Mouse (Mus musculus) stomach, embryonic 14.5 days (tissue): ENCODE results near the gene Ms4a4b. TPM values are rescaled to one million over a fixed set of nuclear protein-coding genes. Genes with fewer than 3 reads are reported as not detected.
"Not testable (repeated sequence)": the region's sequence is repeated elsewhere in the genome, so short reads cannot be mapped to it uniquely, and the experiment has no call there.

Experiments
- ATAC-seq: fragments of 200-750 bp; cut with Nextera tagmentation; 2 replicates; pipeline ENCODE4 v1.8.0; 2017; ENCODE audit warnings: low read depth, moderate TSS enrichment; ENCODE audit not compliant: insufficient number of reproducible peaks, insufficient read depth, low FRiP score
- H3K27ac ChIP-seq: fragments of 300-500 bp; sonication (generic); 2 replicates; pipeline ENCODE4 v1.5.1; 2014; ENCODE audit warnings: mild to moderate bottlenecking, low read length, moderate library complexity, mixed read lengths
- H3K27me3 ChIP-seq: fragments of 300-500 bp; sonication (generic); 2 replicates; pipeline ENCODE4 v1.6.1; 2014; ENCODE audit warnings: low read length, control low read depth, mixed read lengths; ENCODE audit not compliant: control insufficient read depth, insufficient read depth
- H3K36me3 ChIP-seq: fragments of 300-500 bp; sonication (generic); 2 replicates; pipeline ENCODE4 v1.6.1; 2014; ENCODE audit warnings: mild to moderate bottlenecking, control low read depth, low read length, moderate library complexity, mixed read lengths; ENCODE audit not compliant: control insufficient read depth, insufficient read depth
- H3K4me1 ChIP-seq: fragments of 300-500 bp; sonication (generic); 2 replicates; pipeline ENCODE4 v1.6.1; 2014; ENCODE audit warnings: low read length, control low read depth, mixed read lengths; ENCODE audit not compliant: control insufficient read depth, insufficient read depth
- H3K4me2 ChIP-seq: fragments of 300-500 bp; sonication (generic); replicated peaks from 2 replicates; pipeline ENCODE4 v1.6.1; 2014; ENCODE audit warnings: low read depth, low read length, control low read depth
- H3K4me3 ChIP-seq: fragments of 300-500 bp; sonication (generic); 2 replicates; pipeline ENCODE4 v1.5.1; 2014; ENCODE audit warnings: low read depth, low read length, control low read depth
- H3K9ac ChIP-seq: fragments of 300-500 bp; sonication (generic); replicated peaks from 2 replicates; pipeline ENCODE4 v1.6.1; 2014; ENCODE audit warnings: low read depth, mild to moderate bottlenecking, control low read depth, low read length, moderate library complexity, mixed read lengths
- H3K9me3 ChIP-seq: fragments of 300-500 bp; sonication (generic); 2 replicates; pipeline ENCODE4 v1.6.1; 2016; ENCODE audit warnings: low read depth, low read length, control low read depth; ENCODE audit not compliant: control insufficient read depth
- WGBS: fragments of 180-500 bp; shearing (Covaris S2); extraction: QIAGEN DNeasy Blood & Tissue Kit; methylation state at CpG from one replicate; pipeline ENCODE4 v1.1.7; 2014; 5-methylcytosine and 5-hydroxymethylcytosine counted together
- polyA plus RNA-seq: library from polyadenylated mRNA; unstranded; fragments of >200 nt; fragmentation: Nextera tagmentation; extraction: Ambion mirVana; gene quantifications from 2 replicates; pipeline ENCODE4 v1.2.1, GENCODE M21; 2014

Ms4a4b gene
- polyA plus RNA-seq, 1 experiment from 2014 or later, result 0.77 TPM

GRCm38 (mm10) chr19:11494519-11494918 lies 51.2 kb downstream of the Ms4a4b start:
- H3K4me3 ChIP-seq, result no peak overlapping the region
- H3K4me2 ChIP-seq, result no peak overlapping the region
- H3K4me1 ChIP-seq, result no peaks in the 10 kb centered on the region
- ATAC-seq, result no peak
- H3K9me3 ChIP-seq, result no peaks in the 10 kb centered on the region
- no peaks in the 10 kb centered on the region for H3K36me3 ChIP-seq
- H3K27ac ChIP-seq, result no peak overlapping the region
- WGBS, result 47% methylated on average over 3 of the region's 3 CpGs
- H3K9ac ChIP-seq, result no peak overlapping the region
- H3K27me3 ChIP-seq, result no peaks in the 10 kb centered on the region

- 79% methylated on average over 6 of the region's 6 CpGs for WGBS
Observed at GRCm38 (mm10) chr19:11496361-11496760, 53.0 kb downstream of the Ms4a4b start.

GRCm38 (mm10) chr19:11497300-11497699 lies 53.9 kb downstream of the Ms4a4b start:
- not testable (repeated sequence) for H3K4me3 ChIP-seq, H3K27me3 ChIP-seq, H3K9me3 ChIP-seq, H3K4me2 ChIP-seq, H3K9ac ChIP-seq, H3K36me3 ChIP-seq, H3K27ac ChIP-seq, ATAC-seq, H3K4me1 ChIP-seq
- 85% methylated on average over 1 of the region's 1 CpGs for whole genome bisulfite sequencing

More at GRCm38 (mm10) chr19:11496361-11496760, 53.0 kb downstream of the Ms4a4b start:
- Histone ChIP-seq H3K27me3 (no peaks in the 10 kb centered on the region), H3K9me3 (no peaks in the 10 kb centered on the region), H3K4me2 (no peak overlapping the region), H3K27ac (no peak overlapping the region), H3K4me1 (no peaks in the 10 kb centered on the region), H3K9ac (no peak overlapping the region), H3K36me3 (no peaks in the 10 kb centered on the region), H3K4me3 (no peak overlapping the region)
- ATAC-seq, result no peak

GRCm38 (mm10) chr19:11500796-11501195 lies 57.4 kb downstream of the Ms4a4b start:
- no peak overlapping the region for H3K4me2 ChIP-seq
- ATAC-seq, result no peak
- no peaks in the 10 kb centered on the region for H3K4me1 ChIP-seq
- H3K27ac ChIP-seq, result no peak overlapping the region
- no peaks in the 10 kb centered on the region for H3K9me3 ChIP-seq
- no peaks in the 10 kb centered on the region for H3K27me3 ChIP-seq
- no peak overlapping the region for H3K9ac ChIP-seq
- no peak overlapping the region for H3K4me3 ChIP-seq
- WGBS, result 83% methylated on average over 1 of the region's 1 CpGs
- no peaks in the 10 kb centered on the region for H3K36me3 ChIP-seq

- no peak overlapping the region for H3K4me3 ChIP-seq
- no peaks in the 10 kb centered on the region for H3K4me1 ChIP-seq
- no peak overlapping the region for H3K4me2 ChIP-seq
- WGBS, result 87% methylated on average over 4 of the region's 4 CpGs
- no peak overlapping the region for H3K9ac ChIP-seq
- H3K27ac ChIP-seq, result no peak overlapping the region
- H3K9me3 ChIP-seq, result no peaks in the 10 kb centered on the region
- ATAC-seq, result no peak
- H3K36me3 ChIP-seq, result no peaks in the 10 kb centered on the region
- H3K27me3 ChIP-seq, result no peaks in the 10 kb centered on the region
Observed at GRCm38 (mm10) chr19:11501326-11501725, 58.0 kb downstream of the Ms4a4b start.

- H3K4me1 ChIP-seq, result no peaks in the 10 kb centered on the region
- H3K36me3 ChIP-seq, result no peaks in the 10 kb centered on the region
- WGBS, result 63% methylated on average over 1 of the region's 1 CpGs
- no peak overlapping the region for H3K9ac ChIP-seq
- no peak overlapping the region for H3K4me3 ChIP-seq
- H3K27ac ChIP-seq, result no peak overlapping the region
- no peak overlapping the region for H3K4me2 ChIP-seq
- no peaks in the 10 kb centered on the region for H3K27me3 ChIP-seq
- H3K9me3 ChIP-seq, result no peaks in the 10 kb centered on the region
- ATAC-seq, result no peak
Observed at GRCm38 (mm10) chr19:11504857-11505256, 61.5 kb downstream of the Ms4a4b start.

GRCm38 (mm10) chr19:11513458-11513857 lies 70.1 kb downstream of the Ms4a4b start:
- Histone ChIP-seq H3K4me2 (no peak overlapping the region), H3K4me1 (no peaks in the 10 kb centered on the region), H3K36me3 (no peaks in the 10 kb centered on the region), H3K9me3 (no peaks in the 10 kb centered on the region), H3K27ac (no peak overlapping the region), H3K27me3 (no peaks in the 10 kb centered on the region), H3K4me3 (no peak overlapping the region), H3K9ac (no peak overlapping the region)
- no peak for ATAC-seq
- 71% methylated on average over 1 of the region's 1 CpGs for WGBS

GRCm38 (mm10) chr19:11516246-11516645 lies 72.9 kb downstream of the Ms4a4b start, which contains the start of gene Ms4a6b:
Ms4a6b (plus strand) TSS chr19:11516512.
- no peaks in the 10 kb centered on the region for H3K9me3 ChIP-seq
- no peaks in the 10 kb centered on the region for H3K4me1 ChIP-seq
- H3K27me3 ChIP-seq, result no peaks in the 10 kb centered on the region
- H3K36me3 ChIP-seq, result no peaks in the 10 kb centered on the region
- no peak within 1 kb of the TSS for H3K27ac ChIP-seq
- no peak within 1 kb of the TSS for H3K4me2 ChIP-seq
- no peak within 1 kb of the TSS for H3K4me3 ChIP-seq
- H3K9ac ChIP-seq, result no peak within 1 kb of the TSS
- ATAC-seq, result no peak
